Mouse (Mus musculus) kidney, postnatal 10 days (tissue): ENCODE data around the gene Sult6b1.

Source experiments
- DNase-seq: peaks from one replicate; pipeline ENCODE4 v3.0.0; 2021; ENCODE audit warnings: mixed read lengths

The Sult6b1 gene

DNA sequence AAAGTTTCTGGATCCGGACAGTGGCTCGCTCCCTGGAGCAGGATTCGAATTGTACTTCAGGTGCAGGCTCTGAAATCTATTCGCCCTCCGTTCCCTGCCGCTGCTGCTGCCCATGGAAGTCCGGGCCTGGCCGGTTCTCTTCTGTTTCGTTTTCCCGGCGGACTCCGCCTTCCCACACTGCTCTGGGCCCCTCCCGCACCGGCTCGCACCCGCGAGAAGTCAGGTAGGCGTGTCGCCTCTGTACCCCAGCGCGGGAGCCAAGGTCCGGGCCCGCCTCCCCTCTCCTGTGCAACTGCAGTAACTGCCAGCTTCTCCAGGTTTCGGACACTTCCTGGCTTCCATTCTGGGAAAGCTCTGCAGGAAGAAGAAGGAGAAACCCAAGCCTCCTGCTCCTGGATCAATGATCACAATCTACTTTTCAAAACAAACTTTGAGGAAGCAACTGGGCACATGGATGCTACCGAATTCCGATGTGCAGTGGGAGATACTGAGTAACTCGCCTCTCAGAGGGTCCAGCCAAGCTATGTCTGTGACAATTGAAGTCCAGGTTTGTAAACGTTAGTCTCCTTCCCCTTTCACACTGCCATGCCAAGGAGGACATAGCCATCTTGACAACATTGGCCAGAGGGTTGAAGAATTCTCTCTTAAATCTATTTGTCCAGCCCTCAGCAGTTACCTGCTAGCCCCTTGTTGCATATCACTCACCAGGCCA, 24.2 kb downstream of the Sult6b1 start, which contains the start of gene Eif2ak2:
Gene Eif2ak2, minus strand, starts transcription at position 173 of the 712 bp plus-strand sequence.
- DNase-seq, result peak; percentile 93

DNA sequence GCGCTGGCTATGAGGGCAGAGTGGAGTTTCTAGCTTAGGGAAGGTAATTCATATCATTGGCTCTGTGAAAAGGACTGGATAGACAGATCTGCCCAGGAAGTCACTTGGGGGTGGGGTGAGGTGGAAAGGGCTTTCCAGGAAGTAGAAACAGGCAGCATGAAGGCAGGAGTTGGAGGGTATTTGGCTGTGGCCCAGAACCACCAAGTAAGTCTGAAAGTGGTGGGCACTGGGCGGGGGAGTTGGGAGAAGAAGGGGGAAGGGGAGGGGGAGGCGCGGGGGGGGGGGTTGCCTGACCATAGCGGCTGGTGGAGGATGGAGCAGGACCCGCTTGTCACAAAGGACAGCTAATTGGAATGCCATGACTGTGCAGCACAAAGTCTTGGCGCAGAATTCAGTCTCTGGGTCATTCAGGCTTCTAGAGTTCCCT, 24.9 kb downstream of the Sult6b1 start:
- peak; percentile 51 for DNase-seq

DNA sequence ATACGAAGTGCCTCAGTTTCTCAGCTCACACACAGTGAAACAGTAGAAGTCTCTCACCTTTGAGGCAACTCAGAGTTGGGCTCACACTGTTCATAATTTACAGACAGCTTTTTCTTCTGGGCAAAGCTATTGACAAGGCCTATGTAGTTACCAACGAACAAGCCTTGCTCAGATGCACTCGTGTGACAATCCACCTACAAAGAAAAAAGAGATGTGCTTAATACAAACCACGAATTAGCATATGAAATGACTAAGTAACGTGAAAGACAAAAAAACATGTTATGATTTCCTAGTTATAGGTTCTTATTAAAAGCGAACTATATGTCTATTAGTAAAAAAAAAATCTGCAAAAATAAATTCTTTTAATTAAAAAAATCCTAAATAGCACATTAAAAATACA, 32.9 kb downstream of the Sult6b1 start:
- no peak for DNase-seq

DNA sequence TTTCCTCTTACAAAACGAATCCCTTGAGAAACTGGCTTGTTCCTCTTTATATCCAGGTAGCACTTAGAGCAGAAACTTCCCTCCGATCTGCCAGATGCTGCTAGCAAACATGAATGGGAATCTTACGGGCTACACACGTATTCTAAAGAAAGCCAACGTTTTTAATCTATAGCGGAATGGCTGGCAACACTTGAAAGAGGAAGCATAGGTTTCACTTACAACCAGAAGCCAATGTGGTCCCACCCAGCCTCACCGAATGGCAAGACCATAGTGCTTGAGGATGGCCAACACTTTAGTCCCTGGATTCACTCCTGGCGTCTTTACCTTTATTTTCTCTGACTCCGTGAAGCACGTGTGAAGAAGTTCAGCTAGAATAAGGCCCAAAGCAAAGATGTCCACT, 50.5 kb downstream of the Sult6b1 start:
- DNase-seq, result no peak

DNA sequence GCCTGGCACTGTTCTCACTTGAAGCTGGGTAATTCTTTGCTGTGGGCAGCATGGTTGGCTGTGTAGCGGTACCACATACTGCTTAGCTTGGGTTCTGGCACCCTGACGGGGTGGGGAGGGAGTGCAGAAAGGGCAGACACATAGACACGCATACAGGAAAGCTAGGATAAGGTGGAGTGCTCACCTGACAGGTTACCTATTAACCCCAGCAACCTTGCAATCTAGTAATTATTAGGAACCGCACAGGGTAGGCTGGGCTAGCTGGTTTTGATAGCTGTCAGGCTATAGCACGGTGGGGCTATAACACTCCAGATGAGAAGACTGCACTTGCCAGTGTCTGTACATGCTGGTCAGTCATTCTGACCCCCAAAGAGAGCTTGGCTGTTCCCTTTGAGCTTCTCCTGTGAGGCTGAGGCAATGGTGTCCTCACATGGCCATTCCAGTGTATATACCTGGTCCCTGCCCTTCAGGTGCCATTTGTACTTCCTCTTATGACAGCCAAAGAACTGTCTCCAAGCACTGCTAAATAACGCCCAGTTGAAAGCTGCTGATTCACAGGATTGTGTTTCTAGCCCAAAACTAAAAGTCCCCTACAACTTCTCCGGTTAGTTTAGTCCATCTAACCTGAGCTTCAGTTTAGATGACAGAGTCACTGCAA, 64.4 kb downstream of the Sult6b1 start:
- DNase-seq, result no peak

DNA sequence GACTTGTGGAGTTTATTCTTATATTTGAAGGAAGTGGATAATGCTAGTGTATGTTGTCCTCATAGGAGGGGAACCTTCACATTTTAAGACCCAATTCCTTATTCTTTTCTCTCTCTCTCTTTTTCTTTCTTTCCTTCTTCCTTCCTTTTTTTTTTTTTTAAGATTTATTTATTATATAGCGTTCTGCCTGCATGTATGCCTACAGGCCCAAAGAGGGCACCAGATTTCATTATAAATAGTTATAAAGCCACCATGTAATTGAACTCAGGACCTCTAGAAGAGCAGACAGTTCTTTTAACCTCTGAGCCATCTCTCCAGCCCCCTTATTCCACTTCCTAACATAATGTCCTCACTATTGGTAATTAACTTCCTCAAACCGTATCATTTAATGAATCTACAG, 70.7 kb downstream of the Sult6b1 start:
- DNase-seq, result no peak

DNA sequence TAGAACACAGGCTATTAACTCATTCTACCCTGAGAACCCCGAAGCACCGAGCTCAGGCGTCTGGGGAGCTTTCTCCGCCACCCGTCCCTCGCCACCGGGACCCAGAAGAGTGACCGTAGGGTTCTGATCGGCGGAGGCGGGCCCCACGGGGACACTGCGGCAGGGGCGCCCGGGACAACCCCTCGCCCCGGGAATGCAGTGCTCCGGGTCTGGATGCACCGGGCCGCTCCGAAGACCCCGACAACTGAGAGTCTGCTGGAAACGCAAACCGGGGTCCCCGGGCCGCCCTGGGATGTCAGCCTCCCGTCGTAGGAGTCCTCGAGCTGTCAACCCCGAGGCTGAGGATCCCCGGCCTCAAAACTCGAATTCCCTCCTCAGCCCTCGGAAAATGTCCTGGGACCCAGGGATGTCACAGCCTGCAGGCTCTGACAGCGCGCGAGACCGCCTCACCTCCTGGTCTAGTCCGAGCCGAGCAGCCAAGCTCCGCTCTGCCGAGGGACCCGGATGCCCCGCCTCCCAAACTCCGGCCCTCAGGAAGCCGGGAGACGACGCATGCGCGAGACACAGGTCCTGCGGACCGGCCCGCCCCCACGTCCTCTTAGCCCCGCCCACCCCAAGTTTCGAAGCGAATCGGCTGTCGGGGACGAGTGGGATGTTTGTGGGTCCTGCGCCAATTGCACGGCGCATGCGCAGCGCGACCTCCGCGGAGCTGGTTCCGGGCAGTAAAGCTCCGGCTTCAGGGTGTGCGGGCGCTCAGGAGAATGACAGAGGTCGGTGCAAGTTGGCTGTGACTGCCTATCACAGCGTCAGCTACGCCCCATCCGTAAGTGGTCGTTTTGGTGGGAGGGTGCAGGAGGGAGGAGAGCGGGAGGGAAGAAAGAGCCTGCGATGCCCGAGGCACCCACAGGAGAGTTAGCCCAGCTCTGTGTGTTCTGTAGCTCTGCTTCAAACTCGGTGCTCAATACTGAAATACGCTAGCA, 71.6 kb downstream of the Sult6b1 start, which contains the start of the genes Heatr5b and Gpatch11:
Gene Heatr5b, minus strand, starts transcription at position 509 of the 980 bp plus-strand sequence.
Gene Gpatch11, plus strand, starts transcription at position 712 of the 980 bp plus-strand sequence.
- peak; percentile 100 for DNase-seq
